24 mouse cellular contexts compared by ENCODE assay signal in genomic region chr3:92227410-92227809, GRCm38 (mm10). TPM values are rescaled to one million over a fixed set of nuclear protein-coding genes. Genes with fewer than 3 reads are reported as not detected.
DNase-seq lines count a peak whose midpoint lies in the region.
"Not testable (repeated sequence)": the region's sequence is repeated elsewhere in the genome, so short reads cannot be mapped to it uniquely, and the experiment has no call there.
"Had no signal": no experiment of that assay in that cellular context is flagged by ENCODE, and none has a peak within 500 bp of the region (broad histone marks: within the 10 kb centered on the region; RNA-seq: fewer than 3 reads in every experiment).

No protein-coding gene starts in this region.

- DNase-seq in adrenal gland, adult 2 months = peak; percentile 0
- DNase-seq in gastrocnemius, postnatal 14 days = peak; percentile 3
- peak; percentile 86 for DNase-seq in heart, adult 11 months
- DNase-seq in kidney, adult 11 months = peak; percentile 1
- DNase-seq in ovary, postnatal 36 days (ENCODE audit: low spot score) = peak; percentile 1
- DNase-seq in testis, postnatal 14 days (ENCODE audit: low spot score) = peak; percentile 3
- peak; percentile 2 for DNase-seq in thymus, postnatal 14 days
- peak; percentile 18 for DNase-seq in urinary bladder, adult 2 months (ENCODE audit: low spot score)

- intact Hi-C loops in gastrocnemius, postnatal 14 days (cut with DNase I; ENCODE audit: low total_unique reads) = not testable (repeated sequence)

RNA-seq across cellular contexts. Expression of gene Sprr2a2, which starts 11.7 kb away (rescaled TPM):
- total RNA-seq in adrenal gland, adult 2 months (2021) = not detected
- 1.8 and 18.7 TPM in 2 replicates for polyA plus RNA-seq in adrenal gland, adult 2 months (2012; rRNA removed)
- total RNA-seq in gastrocnemius, postnatal 14 days (2021) = not detected
- 14,912 and 26,019 TPM in 2 replicates for polyA plus RNA-seq in urinary bladder, adult 2 months (2012; rRNA removed)
- total RNA-seq: adrenal gland, adult 18-20 months; adrenal gland, postnatal 14 days; adrenal gland, postnatal 36 days; CH12.LX had no signal
- polyA plus RNA-seq: activated CD4-positive, CD25-positive, alpha-beta regulatory T cell, adult 4 months; CD4-positive, CD25-positive, alpha-beta regulatory T cell, adult 4 months; embryonic facial prominence, embryonic 10.5 days; embryonic facial prominence, embryonic 12.5 days; forebrain, embryonic 11.5 days; forebrain, embryonic 13.5 days; forebrain, embryonic 15.5 days; G1E had no signal

RNA-seq across cellular contexts. Expression of gene Sprr2a1, which starts 11.8 kb away (rescaled TPM):
- total RNA-seq in adrenal gland, adult 2 months (2021) = not detected
- not detected in 2 replicates for polyA plus RNA-seq in adrenal gland, adult 2 months (2012; rRNA removed)
- not detected for total RNA-seq in gastrocnemius, postnatal 14 days (2021)
- 200 and 292 TPM in 2 replicates for polyA plus RNA-seq in urinary bladder, adult 2 months (2012; rRNA removed)
- total RNA-seq: adrenal gland, adult 18-20 months; adrenal gland, postnatal 14 days; adrenal gland, postnatal 36 days; CH12.LX; G1E had no signal
- polyA plus RNA-seq: activated CD4-positive, CD25-positive, alpha-beta regulatory T cell, adult 4 months; CD4-positive, CD25-positive, alpha-beta regulatory T cell, adult 4 months; cerebellum, adult 2 months; cortical plate, adult 2 months; embryonic facial prominence, embryonic 10.5 days; embryonic facial prominence, embryonic 12.5 days; embryonic facial prominence, embryonic 14.5 days; forebrain, embryonic 11.5 days; forebrain, embryonic 13.5 days; forebrain, embryonic 15.5 days; G1E; Patski had no signal

RNA-seq across cellular contexts. Expression of gene Sprr2a3, which starts 57.8 kb away (rescaled TPM):
- not detected for total RNA-seq in adrenal gland, adult 2 months (2021)
- polyA plus RNA-seq in adrenal gland, adult 2 months (2012; rRNA removed) = 0.22 TPM in 1 of 2 replicates, not detected in the other
- not detected for total RNA-seq in gastrocnemius, postnatal 14 days (2021)
- 820 and 1,217 TPM in 2 replicates for polyA plus RNA-seq in urinary bladder, adult 2 months (2012; rRNA removed)
- total RNA-seq: adrenal gland, adult 18-20 months; adrenal gland, postnatal 14 days; adrenal gland, postnatal 36 days; CH12.LX had no signal
- polyA plus RNA-seq: activated CD4-positive, CD25-positive, alpha-beta regulatory T cell, adult 4 months; CD4-positive, CD25-positive, alpha-beta regulatory T cell, adult 4 months; cerebellum, adult 2 months; cortical plate, adult 2 months; embryonic facial prominence, embryonic 10.5 days; embryonic facial prominence, embryonic 12.5 days; embryonic facial prominence, embryonic 14.5 days; forebrain, embryonic 11.5 days; forebrain, embryonic 13.5 days; forebrain, embryonic 15.5 days; G1E; Patski had no signal

Comparison
In these comparisons a context has a peak if more than half of its experiments do, and no peak if none do; other contexts are left out.
1. Peak in every context shown above with its lines: DNase-seq.
2. DNase-seq: peak in every context shown above with its lines; median percentile 86 in heart, adult 11 months; 18 in urinary bladder, adult 2 months; 3 in gastrocnemius, postnatal 14 days; 3 in testis, postnatal 14 days; 2 in thymus, postnatal 14 days; 1 in kidney, adult 11 months; 1 in ovary, postnatal 36 days; 0 in adrenal gland, adult 2 months.